Mouse (Mus musculus) hindbrain, postnatal 0 days (tissue): Measurements from ENCODE around the gene Skp1a. TPM values are rescaled to one million over a fixed set of nuclear protein-coding genes. Genes with fewer than 3 reads are reported as not detected.

Experiments used
- ATAC-seq: fragments of 200-750 bp; cut with Nextera tagmentation; 2 replicates; pipeline ENCODE4 v1.8.0; 2017; ENCODE audit warnings: mild to moderate bottlenecking, moderate TSS enrichment, moderate library complexity
- DNase-seq: peaks from one replicate; pipeline ENCODE4 v3.0.0-alpha.2; 2015; ENCODE audit warnings: low spot score
- H3K27ac ChIP-seq: fragments of 300-500 bp; sonication (generic); 2 replicates; pipeline ENCODE4 v1.5.1; 2014; ENCODE audit warnings: mild to moderate bottlenecking
- H3K27me3 ChIP-seq: fragments of 300-500 bp; sonication (generic); 2 replicates; pipeline ENCODE4 v1.6.1; 2014; ENCODE audit warnings: low read length, mixed read lengths; ENCODE audit not compliant: insufficient read depth
- H3K36me3 ChIP-seq: fragments of 300-500 bp; sonication (generic); 2 replicates; pipeline ENCODE4 v1.6.1; 2014; ENCODE audit warnings: low read length, mixed read lengths; ENCODE audit not compliant: insufficient read depth
- H3K4me1 ChIP-seq: fragments of 300-500 bp; sonication (generic); 2 replicates; pipeline ENCODE4 v1.6.1; 2014; ENCODE audit warnings: antibody characterized with exemption, low read length, mixed read lengths; ENCODE audit not compliant: insufficient read depth
- H3K4me2 ChIP-seq: fragments of 300-500 bp; sonication (generic); 2 replicates; pipeline ENCODE4 v1.6.1; 2014; ENCODE audit warnings: low read depth, mild to moderate bottlenecking, low read length, moderate library complexity, mixed read lengths
- H3K4me3 ChIP-seq: fragments of 300-500 bp; sonication (generic); 2 replicates; pipeline ENCODE4 v1.5.1; 2014; ENCODE audit warnings: low read length
- H3K9ac ChIP-seq: fragments of 300-500 bp; sonication (generic); replicated peaks from 2 replicates; pipeline ENCODE4 v1.6.1; 2014; ENCODE audit warnings: mild to moderate bottlenecking, low read length, moderate library complexity, mixed read lengths
- H3K9me3 ChIP-seq: fragments of 300-500 bp; sonication (generic); 2 replicates; pipeline ENCODE4 v1.6.1; 2016; ENCODE audit warnings: low read length, mixed read lengths
- CTCF ChIP-seq: IDR thresholded peaks from 2 replicates; pipeline ENCODE4 v1.5.1; 2016; ENCODE audit warnings: antibody characterized with exemption, control low read depth, low read depth
- WGBS: fragments of 180-500 bp; shearing (Covaris S2); extraction: QIAGEN DNeasy Blood & Tissue Kit; methylation state at CpG from one replicate; pipeline ENCODE4 v1.1.7; 2014; 5-methylcytosine and 5-hydroxymethylcytosine counted together
- polyA plus RNA-seq: library from polyadenylated mRNA; unstranded; fragments of >200 nt; fragmentation: Nextera tagmentation; extraction: Ambion mirVana; gene quantifications from 2 replicates; pipeline ENCODE4 v1.2.1, GENCODE M21; 2015
- total RNA-seq: library from RNA; depleted of rRNA; stranded (reverse); fragments of >200 nt; gene quantifications from 2 replicates; pipeline ENCODE4 v1.2.3, GENCODE M21; 2014

Skp1a gene
- total and polyA plus RNA-seq, 2 experiments from 2014 or later: 320 to 1,108 TPM

GRCm38 (mm10) chr11:52253674-52254375, 22.0 kb downstream of the Skp1a start:
- Histone ChIP-seq H3K27ac (no peak overlapping the region), H3K9ac (no peak overlapping the region), H3K9me3 (no peaks in the 10 kb centered on the region), H3K4me1 (no peaks in the 10 kb centered on the region), H3K4me3 (no peak overlapping the region), H3K36me3 (peaks cover 10% of the 10 kb centered on the region; the same call in 1 of the 2 replicates), H3K27me3 (no peaks in the 10 kb centered on the region), H3K4me2 (no peak overlapping the region)
- 64% methylated on average over 11 of the region's 11 CpGs for WGBS
- ATAC-seq: peak; percentile 74; the same call in 1 of the 2 replicates
- DNase-seq: peak; percentile 84
- peak; percentile 96 for TF ChIP-seq CTCF

GRCm38 (mm10) chr11:52255077-52255476, 23.3 kb downstream of the Skp1a start:
- Histone ChIP-seq H3K27me3 (no peaks in the 10 kb centered on the region), H3K9me3 (no peaks in the 10 kb centered on the region), H3K4me1 (no peaks in the 10 kb centered on the region), H3K4me2 (no peak overlapping the region), H3K4me3 (no peak overlapping the region), H3K27ac (no peak overlapping the region), H3K36me3 (peaks cover 7% of the 10 kb centered on the region; the same call in 1 of the 2 replicates), H3K9ac (no peak overlapping the region)
- ATAC-seq (no peak), DNase-seq (no peak)
- TF ChIP-seq CTCF: no peak
- 92% methylated on average over 8 of the region's 8 CpGs for WGBS

GRCm38 (mm10) chr11:52257376-52257775, 25.6 kb downstream of the Skp1a start:
- Histone ChIP-seq H3K4me2 (no peak overlapping the region), H3K4me3 (no peak overlapping the region), H3K9ac (no peak overlapping the region), H3K36me3 (peaks cover 3% of the 10 kb centered on the region; the same call in 1 of the 2 replicates), H3K9me3 (no peaks in the 10 kb centered on the region), H3K27ac (no peak overlapping the region), H3K4me1 (no peaks in the 10 kb centered on the region), H3K27me3 (no peaks in the 10 kb centered on the region)
- no peak for ATAC-seq
- no peak for DNase-seq
- 92% methylated on average over 3 of the region's 3 CpGs for WGBS
- no peak for TF ChIP-seq CTCF

- Histone ChIP-seq H3K9me3 (no peaks in the 10 kb centered on the region), H3K4me1 (no peaks in the 10 kb centered on the region), H3K4me3 (no peak overlapping the region), H3K27me3 (no peaks in the 10 kb centered on the region), H3K4me2 (no peak overlapping the region), H3K9ac (no peak overlapping the region), H3K27ac (no peak overlapping the region), H3K36me3 (peaks cover 3% of the 10 kb centered on the region; the same call in 1 of the 2 replicates)
- DNase-seq (no peak), ATAC-seq (no peak)
- no peak for TF ChIP-seq CTCF
- 71% methylated on average over 5 of the region's 5 CpGs for WGBS
Observed at GRCm38 (mm10) chr11:52258711-52259110, 26.9 kb downstream of the Skp1a start.

- WGBS: 51% methylated on average over 4 of the region's 4 CpGs
- Histone ChIP-seq H3K36me3 (peaks cover 3% of the 10 kb centered on the region; the same call in 1 of the 2 replicates), H3K27me3 (no peaks in the 10 kb centered on the region), H3K9ac (no peak overlapping the region), H3K4me2 (no peak overlapping the region), H3K9me3 (no peaks in the 10 kb centered on the region), H3K27ac (no peak overlapping the region), H3K4me3 (no peak overlapping the region), H3K4me1 (no peaks in the 10 kb centered on the region; the same call in 1 of the 2 replicates)
- ATAC-seq (no peak), DNase-seq (no peak)
- no peak for TF ChIP-seq CTCF
Observed at GRCm38 (mm10) chr11:52260878-52261277, 29.1 kb downstream of the Skp1a start.

- no peak overlapping the region for H3K27ac ChIP-seq
- 55% methylated on average over 5 of the region's 5 CpGs for WGBS
- H3K4me3 ChIP-seq: no peak overlapping the region
- 0 out of 2 replicates have a peak, but pooled peaks cover 3% of the 10 kb centered on the region for H3K36me3 ChIP-seq
- ATAC-seq (no peak), DNase-seq (peak; percentile 39)
- no peak overlapping the region for H3K4me2 ChIP-seq
- no peaks in the 10 kb centered on the region for H3K9me3 ChIP-seq
- no peaks in the 10 kb centered on the region for H3K27me3 ChIP-seq
- TF ChIP-seq CTCF: peak; percentile 65
- H3K4me1 ChIP-seq: no peaks in the 10 kb centered on the region; the same call in 1 of the 2 replicates
- H3K9ac ChIP-seq: no peak overlapping the region
Observed at GRCm38 (mm10) chr11:52261937-52262336, 30.1 kb downstream of the Skp1a start.

- DNase-seq: no peak
- Histone ChIP-seq H3K9ac (no peak overlapping the region), H3K27ac (no peak overlapping the region), H3K36me3 (0 out of 2 replicates have a peak, but pooled peaks cover 3% of the 10 kb centered on the region), H3K4me1 (no peaks in the 10 kb centered on the region; the same call in 1 of the 2 replicates), H3K4me3 (no peak overlapping the region), H3K4me2 (no peak overlapping the region), H3K27me3 (no peaks in the 10 kb centered on the region), H3K9me3 (no peaks in the 10 kb centered on the region)
- 94% methylated on average over 11 of the region's 11 CpGs for WGBS
- no peak for TF ChIP-seq CTCF
- ATAC-seq: no peak
Observed at GRCm38 (mm10) chr11:52262338-52262737, 30.5 kb downstream of the Skp1a start.
